In genomic region chr16:95824720-95825534, GRCm38 (mm10) we compare ENCODE assay signal across 8 mouse cellular contexts.
DNase-seq lines count a peak whose midpoint lies in the region; ATAC-seq lines count a peak whose summit lies in the region.

No protein-coding gene starts in this region.

- H3K4me2 ChIP-seq in forebrain, embryonic 14.5 days (ENCODE audit: low read length): no peak overlapping the region
- H3K4me2 ChIP-seq in forebrain, embryonic 15.5 days (replicated peaks): no peak overlapping the region
- H3K4me2 ChIP-seq in heart, embryonic 15.5 days: peak overlapping the region; percentile 21
- peak overlapping the region; percentile 38 for H3K4me2 ChIP-seq in kidney, embryonic 15.5 days

- ATAC-seq in forebrain, embryonic 14.5 days: peak; percentile 29; the same call in 1 of the 2 replicates
- ATAC-seq in forebrain, embryonic 15.5 days (replicated peaks): no peak
- peak; percentile 58 for ATAC-seq in common myeloid progenitor, adult 5-6 weeks (replicated peaks; ENCODE audit: low read depth, poor library complexity, severe bottlenecking)
- peak; percentile 77 for ATAC-seq in heart, embryonic 15.5 days (replicated peaks; ENCODE audit: insufficient number of reproducible peaks, insufficient read depth, low FRiP score, low read depth)
- peak; percentile 83 for ATAC-seq in kidney, embryonic 15.5 days (replicated peaks; ENCODE audit: low FRiP score)

- H3K4me3 ChIP-seq in forebrain, embryonic 14.5 days (ENCODE audit: low read depth, low read length): no peak overlapping the region
- no peak overlapping the region for H3K4me3 ChIP-seq in forebrain, embryonic 15.5 days
- H3K4me3 ChIP-seq in heart, embryonic 15.5 days: no peak overlapping the region
- no peak overlapping the region for H3K4me3 ChIP-seq in kidney, embryonic 15.5 days (replicated peaks)

- H3K4me1 ChIP-seq in forebrain, embryonic 14.5 days (ENCODE audit: control insufficient read depth, insufficient read depth, low read length): peaks cover 5% of the 10 kb centered on the region; the same call in 1 of the 2 replicates
- peaks cover 6% of the 10 kb centered on the region for H3K4me1 ChIP-seq in forebrain, embryonic 15.5 days
- H3K4me1 ChIP-seq in heart, embryonic 15.5 days (replicated peaks): peaks cover 28% of the 10 kb centered on the region
- H3K4me1 ChIP-seq in kidney, embryonic 15.5 days: peaks cover 34% of the 10 kb centered on the region

- 42% methylated on average over 7 of the region's 7 CpGs for WGBS in forebrain, embryonic 14.5 days
- WGBS in forebrain, embryonic 15.5 days: 33% methylated on average over 7 of the region's 7 CpGs
- 3% methylated on average over 7 of the region's 7 CpGs for WGBS in heart, embryonic 15.5 days
- WGBS in kidney, embryonic 15.5 days: 6% methylated on average over 7 of the region's 7 CpGs

- no peaks in the 10 kb centered on the region for H3K9me3 ChIP-seq in forebrain, embryonic 14.5 days (replicated peaks; ENCODE audit: control insufficient read depth, low read length)
- H3K9me3 ChIP-seq in forebrain, embryonic 15.5 days: no peaks in the 10 kb centered on the region
- no peaks in the 10 kb centered on the region for H3K9me3 ChIP-seq in heart, embryonic 15.5 days (replicated peaks)
- H3K9me3 ChIP-seq in kidney, embryonic 15.5 days (replicated peaks): no peaks in the 10 kb centered on the region

- H3K27me3 ChIP-seq in forebrain, embryonic 14.5 days (replicated peaks; ENCODE audit: control insufficient read depth, insufficient read depth, low read length): no peaks in the 10 kb centered on the region
- H3K27me3 ChIP-seq in forebrain, embryonic 15.5 days: no peaks in the 10 kb centered on the region
- no peaks in the 10 kb centered on the region for H3K27me3 ChIP-seq in heart, embryonic 15.5 days
- no peaks in the 10 kb centered on the region for H3K27me3 ChIP-seq in kidney, embryonic 15.5 days

- DNase-seq in forebrain, embryonic 14.5 days (ENCODE audit: low spot score): peak; percentile 40
- DNase-seq in lung, postnatal 25 days (ENCODE audit: low spot score): peak; percentile 87
- DNase-seq in spleen, postnatal 14 days (ENCODE audit: low spot score in 2 of 2): peak; percentile 32 to 41
- DNase-seq in right cerebral cortex, postnatal 14 days: no peak

- H3K27ac ChIP-seq in forebrain, embryonic 14.5 days (ENCODE audit: low read depth, low read length): no peak overlapping the region
- no peak overlapping the region for H3K27ac ChIP-seq in forebrain, embryonic 15.5 days (replicated peaks)
- H3K27ac ChIP-seq in heart, embryonic 15.5 days: peak overlapping the region; percentile 84
- peak overlapping the region; percentile 95 for H3K27ac ChIP-seq in kidney, embryonic 15.5 days

- no peaks in the 10 kb centered on the region for H3K36me3 ChIP-seq in forebrain, embryonic 14.5 days (ENCODE audit: control insufficient read depth, insufficient read depth, low read length)
- no peaks in the 10 kb centered on the region for H3K36me3 ChIP-seq in forebrain, embryonic 15.5 days
- H3K36me3 ChIP-seq in heart, embryonic 15.5 days: no peaks in the 10 kb centered on the region
- no peaks in the 10 kb centered on the region for H3K36me3 ChIP-seq in kidney, embryonic 15.5 days

- H3K9ac ChIP-seq in forebrain, embryonic 14.5 days (ENCODE audit: low read length): no peak overlapping the region
- H3K9ac ChIP-seq in forebrain, embryonic 15.5 days (replicated peaks): no peak overlapping the region
- H3K9ac ChIP-seq in heart, embryonic 15.5 days: no peak overlapping the region
- H3K9ac ChIP-seq in kidney, embryonic 15.5 days: no peak overlapping the region

Comparison
In these comparisons a context has a peak if more than half of its experiments do, and no peak if none do; other contexts are left out.
1. H3K27ac ChIP-seq: peak in heart, embryonic 15.5 days (single experiment) and kidney, embryonic 15.5 days (single experiment); none in forebrain, embryonic 14.5 days (single experiment) and forebrain, embryonic 15.5 days (single experiment).
2. H3K4me2 ChIP-seq: peak in heart, embryonic 15.5 days (single experiment) and kidney, embryonic 15.5 days (single experiment); none in forebrain, embryonic 14.5 days (single experiment) and forebrain, embryonic 15.5 days (single experiment).